Mouse (Mus musculus) liver, adult 2 months (tissue): ENCODE measurements at regions not wholly inside any gene's neighbourhood (a gene's known extent, or its start where the extent isn't known, plus 50 kb on each side); places are given as distances from the start of the nearest gene placed in this dataset.

Source experiments
- CTCF ChIP-seq: fragments of 200-500 bp; IDR thresholded peaks from 2 replicates; pipeline ENCODE4 v1.5.1; 2011; ENCODE audit warnings: low read depth, low read length, control low read depth
- POLR2A ChIP-seq: fragments of 200-500 bp; IDR thresholded peaks from 2 replicates; pipeline ENCODE4 v1.6.1; 2011; ENCODE audit warnings: low read length, control low read depth; ENCODE audit not compliant: insufficient read depth; ENCODE audit errors: extremely low read depth

DNA sequence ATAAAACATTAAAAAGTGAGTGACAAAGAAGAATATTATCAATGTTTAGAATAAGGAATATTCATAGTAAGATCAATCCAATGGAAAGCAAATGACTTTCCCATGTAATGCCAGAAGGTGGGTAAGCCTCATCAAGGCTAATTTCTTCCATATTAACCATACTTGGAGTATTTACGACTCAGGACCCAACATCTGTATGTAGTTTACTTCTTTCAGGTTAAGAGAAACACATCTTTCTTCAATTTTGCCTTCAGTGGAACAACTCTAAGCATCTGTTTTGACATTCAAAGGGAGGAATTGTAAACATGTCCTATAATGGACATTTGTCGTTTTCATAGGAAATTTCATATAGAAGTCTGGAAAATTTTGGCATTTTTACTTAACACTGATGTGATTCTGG lies 1047.8 kb upstream of the Gm7489 start:
- no peak for TF ChIP-seq CTCF
- TF ChIP-seq POLR2A = no peak
